Mouse (Mus musculus): ENCODE measurements around the gene Cct8.

DNA sequence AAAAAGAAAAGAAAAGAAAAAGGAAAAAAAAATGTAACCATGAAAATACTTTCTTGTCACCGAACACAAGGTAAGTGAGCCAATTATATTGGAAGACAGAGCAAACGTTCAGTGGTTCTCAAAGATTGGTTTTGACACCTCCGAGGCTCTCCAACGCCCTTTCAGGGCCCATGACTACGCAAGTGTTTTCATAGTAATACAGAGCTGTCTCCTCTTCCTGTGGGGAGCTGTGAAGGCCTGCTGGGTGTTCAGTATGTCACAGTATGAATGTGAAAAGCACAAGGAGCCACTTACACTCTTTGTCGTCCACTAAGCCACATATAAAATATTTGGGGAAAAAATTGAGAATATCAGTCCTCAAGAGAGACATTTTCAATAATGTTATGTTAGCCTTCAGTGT lies 1.5 kb upstream of the Cct8 start:
- TF ChIP-seq POLR2A (IDR thresholded peaks at IDR 0.05; ENCODE audit: borderline replicate concordance, low read depth, low read length): no peak
- no peak for TF ChIP-seq CTCF (IDR thresholded peaks at IDR 0.05; ENCODE audit: low read depth, low read length)

Data from bone marrow macrophage, adult 2 months (primary cell).